In genomic region chr2:122301081-122301920, GRCm38 (mm10) we compare ENCODE assay signal across 9 mouse cellular contexts. TPM values are rescaled to one million over a fixed set of nuclear protein-coding genes. Genes with fewer than 3 reads are reported as not detected.
A peak's percentile ranks its signal among the peaks of the same experiment; 100 is the strongest.
DNase-seq lines count a peak whose midpoint lies in the region; ATAC-seq and TF ChIP-seq lines count a peak whose summit lies in the region.
"Had no signal": no experiment of that assay in that cellular context is flagged by ENCODE, and none has a peak within 500 bp of the region (broad histone marks: within the 10 kb centered on the region; RNA-seq: fewer than 3 reads in every experiment).

No protein-coding gene starts in this region.

- no peaks in the 10 kb centered on the region for H3K9me3 ChIP-seq in embryonic facial prominence, embryonic 15.5 days (replicated peaks)
- no peaks in the 10 kb centered on the region for H3K9me3 ChIP-seq in liver, embryonic 16.5 days (replicated peaks; ENCODE audit: control insufficient read depth, low read length)
- H3K9me3 ChIP-seq in neural tube, embryonic 15.5 days (replicated peaks), result no peaks in the 10 kb centered on the region

- H3K36me3 ChIP-seq in embryonic facial prominence, embryonic 15.5 days, result no peaks in the 10 kb centered on the region
- no peaks in the 10 kb centered on the region for H3K36me3 ChIP-seq in liver, embryonic 16.5 days (ENCODE audit: control insufficient read depth, insufficient read depth)
- no peaks in the 10 kb centered on the region for H3K36me3 ChIP-seq in neural tube, embryonic 15.5 days

- ATAC-seq in embryonic facial prominence, embryonic 15.5 days (ENCODE audit: insufficient number of reproducible peaks, low FRiP score, low TSS enrichment, low read depth), result no peak
- ATAC-seq in liver, embryonic 16.5 days (ENCODE audit: low read depth), result no peak
- peak; percentile 61 for ATAC-seq in neural tube, embryonic 15.5 days (ENCODE audit: low FRiP score)

- WGBS in embryonic facial prominence, embryonic 15.5 days, result under 1% methylated on average over 48 of the region's 48 CpGs
- WGBS in liver, embryonic 16.5 days (ENCODE audit: insufficient replicate concordance), result 1% methylated on average over 48 of the region's 48 CpGs
- under 1% methylated on average over 48 of the region's 48 CpGs for WGBS in neural tube, embryonic 15.5 days

- no peak overlapping the region for H3K9ac ChIP-seq in embryonic facial prominence, embryonic 15.5 days
- no peak overlapping the region for H3K9ac ChIP-seq in liver, embryonic 16.5 days (ENCODE audit: low read depth, low read length)
- H3K9ac ChIP-seq in neural tube, embryonic 15.5 days (replicated peaks), result peak overlapping the region; percentile 52

- TF ChIP-seq CTCF in left cerebral cortex, adult 2 months (IDR thresholded peaks at IDR 0.05), result no peak

- DNase-seq in left cerebral cortex, adult 2 months (ENCODE audit: extremely low spot score in 1 of 2, low spot score in 2 of 2), result peak; percentile 17 to 28
- DNase-seq in left cerebral cortex, adult 9 months (ENCODE audit: low spot score in 2 of 2), result no peak
- DNase-seq in adrenal gland, postnatal 14 days, result peak; percentile 59
- peak; percentile 63 for DNase-seq in induced T-regulatory cell, adult 2 months (ENCODE audit: low read depth)
- DNase-seq in yolk sac, embryonic 10.5 days (ENCODE audit: low spot score), result no peak

- peaks cover 39% of the 10 kb centered on the region for H3K4me1 ChIP-seq in embryonic facial prominence, embryonic 15.5 days
- peaks cover 11% of the 10 kb centered on the region for H3K4me1 ChIP-seq in liver, embryonic 16.5 days (ENCODE audit: control insufficient read depth, low read depth, low read length)
- peaks cover 48% of the 10 kb centered on the region for H3K4me1 ChIP-seq in neural tube, embryonic 15.5 days

- peak overlapping the region; percentile 25 for H3K4me3 ChIP-seq in left cerebral cortex, adult 2 months
- peak overlapping the region; percentile 39 for H3K4me3 ChIP-seq in embryonic facial prominence, embryonic 15.5 days (replicated peaks)
- H3K4me3 ChIP-seq in liver, embryonic 16.5 days (ENCODE audit: low read depth, low read length), result peak overlapping the region; percentile 34
- peak overlapping the region; percentile 45 for H3K4me3 ChIP-seq in neural tube, embryonic 15.5 days (replicated peaks)

- intact Hi-C loops in left cerebral cortex, adult 2 months (cut with DNase I), result loop anchor here (5.0 kb wide), 3 partner anchors 54 to 229 kb away; no protein-coding TSS in a partner anchor

- H3K27ac ChIP-seq in left cerebral cortex, adult 2 months, result no peak overlapping the region
- no peak overlapping the region for H3K27ac ChIP-seq in embryonic facial prominence, embryonic 15.5 days (replicated peaks)
- H3K27ac ChIP-seq in liver, embryonic 16.5 days (ENCODE audit: low read length), result no peak overlapping the region
- no peak overlapping the region for H3K27ac ChIP-seq in neural tube, embryonic 15.5 days (replicated peaks)

- peaks cover 87% of the 10 kb centered on the region for H3K27me3 ChIP-seq in embryonic facial prominence, embryonic 15.5 days
- H3K27me3 ChIP-seq in liver, embryonic 16.5 days (ENCODE audit: control insufficient read depth, insufficient read depth, low read depth, low read length), result peaks cover 69% of the 10 kb centered on the region
- peaks cover 95% of the 10 kb centered on the region for H3K27me3 ChIP-seq in neural tube, embryonic 15.5 days (replicated peaks)

- peak overlapping the region; percentile 76 for H3K4me2 ChIP-seq in embryonic facial prominence, embryonic 15.5 days (replicated peaks)
- H3K4me2 ChIP-seq in liver, embryonic 16.5 days (ENCODE audit: low read depth, low read length), result peak overlapping the region; percentile 41
- peak overlapping the region; percentile 87 for H3K4me2 ChIP-seq in neural tube, embryonic 15.5 days

RNA-seq across cellular contexts. Expression of gene Duoxa2, which starts 2.6 kb away (rescaled TPM):
- not detected for total RNA-seq in left cerebral cortex, adult 2 months (2021)
- not detected in 2 replicates for total RNA-seq in adrenal gland, postnatal 14 days (2021)
- 0.25 TPM in 1 of 2 replicates, not detected in the other for polyA plus RNA-seq in embryonic facial prominence, embryonic 15.5 days (2015; fragmentation: Nextera tagmentation; extraction: Ambion mirVana)
- not detected in 2 replicates for polyA plus RNA-seq in liver, embryonic 16.5 days (2015; fragmentation: Nextera tagmentation; extraction: Ambion mirVana)
- polyA plus RNA-seq in neural tube, embryonic 15.5 days (2015; fragmentation: Nextera tagmentation; extraction: Ambion mirVana), result 0.52 and 0.56 TPM in 2 replicates
- total RNA-seq: layer of hippocampus, adult 18-20 months had no signal

RNA-seq across cellular contexts. Expression of gene Duox2, which starts 3.1 kb away (rescaled TPM):
- total RNA-seq in left cerebral cortex, adult 2 months (2021), result not detected
- 0.07 and 0.11 TPM in 2 replicates for total RNA-seq in adrenal gland, postnatal 14 days (2021)
- 0.05 and 0.11 TPM in 2 replicates for polyA plus RNA-seq in embryonic facial prominence, embryonic 15.5 days (2015; fragmentation: Nextera tagmentation; extraction: Ambion mirVana)
- polyA plus RNA-seq in liver, embryonic 16.5 days (2015; fragmentation: Nextera tagmentation; extraction: Ambion mirVana), result not detected in 2 replicates
- polyA plus RNA-seq in neural tube, embryonic 15.5 days (2015; fragmentation: Nextera tagmentation; extraction: Ambion mirVana), result 0.03 and 0.12 TPM in 2 replicates

RNA-seq across cellular contexts. Expression of gene Duoxa1, which starts 12.2 kb away (rescaled TPM):
- not detected for total RNA-seq in left cerebral cortex, adult 2 months (2021)
- total RNA-seq in adrenal gland, postnatal 14 days (2021), result 0.41 TPM in 1 of 2 replicates, not detected in the other
- 6.6 and 7.6 TPM in 2 replicates for polyA plus RNA-seq in embryonic facial prominence, embryonic 15.5 days (2015; fragmentation: Nextera tagmentation; extraction: Ambion mirVana)
- polyA plus RNA-seq in liver, embryonic 16.5 days (2015; fragmentation: Nextera tagmentation; extraction: Ambion mirVana), result 0.05 TPM in 1 of 2 replicates, not detected in the other
- polyA plus RNA-seq in neural tube, embryonic 15.5 days (2015; fragmentation: Nextera tagmentation; extraction: Ambion mirVana), result 0.17 and 1.2 TPM in 2 replicates

RNA-seq across cellular contexts. Expression of gene Duox1, which starts 14.2 kb away (rescaled TPM):
- not detected for total RNA-seq in left cerebral cortex, adult 2 months (2021)
- total RNA-seq in adrenal gland, postnatal 14 days (2021), result 0.08 TPM in 1 of 2 replicates, not detected in the other
- polyA plus RNA-seq in embryonic facial prominence, embryonic 15.5 days (2015; fragmentation: Nextera tagmentation; extraction: Ambion mirVana), result 1.5 TPM in 2 replicates
- not detected in 2 replicates for polyA plus RNA-seq in liver, embryonic 16.5 days (2015; fragmentation: Nextera tagmentation; extraction: Ambion mirVana)
- polyA plus RNA-seq in neural tube, embryonic 15.5 days (2015; fragmentation: Nextera tagmentation; extraction: Ambion mirVana), result 0.10 and 0.27 TPM in 2 replicates
- total RNA-seq: layer of hippocampus, adult 18-20 months had no signal

Comparison
In these comparisons a context has a peak if more than half of its experiments do, and no peak if none do; other contexts are left out.
1. DNase-seq: peak in left cerebral cortex, adult 2 months (2 of 2), adrenal gland, postnatal 14 days (single experiment) and induced T-regulatory cell, adult 2 months (single experiment); none in left cerebral cortex, adult 9 months (0 of 2) and yolk sac, embryonic 10.5 days (single experiment).
2. Peak in every context shown above with its lines, with median percentiles within 50 percentile points of each other: H3K4me3 ChIP-seq and H3K4me2 ChIP-seq.